Mouse (Mus musculus) CH12F3 (cell line): ENCODE data around the gene Lrrc26.

Experiments used
- in situ Hi-C: fragments of 300-500 bp; cut with MboI; formaldehyde crosslinking; loops from 2 replicates; pipeline ENCODE4 v1.14.3; 2020; ENCODE audit warnings: low sequenced_read_pairs

Lrrc26 gene

GRCm38 (mm10) chr2:25338303-25338702 is 48.6 kb downstream of the Lrrc26 start:
- in situ Hi-C loops = no loop called here
